Mouse (Mus musculus): ENCODE results near the gene Zfp326.

GRCm38 (mm10) chr5:105844044-105844753 lies 32.2 kb upstream of the Zfp326 start:
- no peak for TF ChIP-seq CTCF (IDR thresholded peaks at IDR 0.05; ENCODE audit: low read depth, low read length)
- no peak for TF ChIP-seq POLR2A (IDR thresholded peaks at IDR 0.05; ENCODE audit: insufficient read depth, low read length)
- TF ChIP-seq EP300 (IDR thresholded peaks at IDR 0.05; ENCODE audit: insufficient read depth, low read depth, low read length): no peak
